Comparison of ENCODE assay signal across 7 mouse cellular contexts in genomic region chr19:3681310-3681934, GRCm38 (mm10). TPM values are rescaled to one million over a fixed set of nuclear protein-coding genes. Genes with fewer than 3 reads are reported as not detected.
DNase-seq lines count a peak whose midpoint lies in the region; ATAC-seq lines count a peak whose summit lies in the region.

No protein-coding gene starts in this region.

- peak; percentile 89 for DNase-seq in Muller cell, postnatal 12 days (ENCODE audit: inconsistent ontology term)
- DNase-seq in adrenal gland, adult 8-10 months, result peak; percentile 77
- DNase-seq in heart, postnatal 4 days, result peak; percentile 89
- peak; percentile 65 to 72 for DNase-seq in layer of hippocampus, postnatal 14 days (ENCODE audit: low spot score in 2 of 2)
- peak; percentile 71 for DNase-seq in midbrain, embryonic 14.5 days
- DNase-seq in B cell, adult 2 months, result no peak

- H3K36me3 ChIP-seq in forebrain, embryonic 16.5 days (ENCODE audit: control insufficient read depth, insufficient read depth), result no peaks in the 10 kb centered on the region
- no peaks in the 10 kb centered on the region for H3K36me3 ChIP-seq in midbrain, embryonic 14.5 days (ENCODE audit: control insufficient read depth, insufficient read depth, low read length)

- H3K9me3 ChIP-seq in forebrain, embryonic 16.5 days (ENCODE audit: control insufficient read depth, low read length), result no peaks in the 10 kb centered on the region
- H3K9me3 ChIP-seq in midbrain, embryonic 14.5 days (ENCODE audit: control insufficient read depth, low read length), result no peaks in the 10 kb centered on the region

- H3K9ac ChIP-seq in forebrain, embryonic 16.5 days (replicated peaks; ENCODE audit: low read depth, low read length), result peak overlapping the region; percentile 9; the same call in 1 of the 2 replicates
- H3K9ac ChIP-seq in midbrain, embryonic 14.5 days (replicated peaks; ENCODE audit: low read length), result no peak overlapping the region

- H3K4me2 ChIP-seq in forebrain, embryonic 16.5 days (ENCODE audit: low read length), result peak overlapping the region; percentile 16; the same call in 1 of the 2 replicates
- H3K4me2 ChIP-seq in midbrain, embryonic 14.5 days (ENCODE audit: low read length), result no peak overlapping the region

- WGBS in forebrain, embryonic 16.5 days, result 17% methylated on average over 13 of the region's 13 CpGs
- 32% methylated on average over 13 of the region's 13 CpGs for WGBS in midbrain, embryonic 14.5 days

- no peak overlapping the region for H3K4me3 ChIP-seq in forebrain, embryonic 16.5 days (replicated peaks; ENCODE audit: low read length)
- no peak overlapping the region for H3K4me3 ChIP-seq in midbrain, embryonic 14.5 days (replicated peaks; ENCODE audit: low read depth, low read length)

- peak; percentile 79 for ATAC-seq in forebrain, embryonic 16.5 days
- peak; percentile 72 for ATAC-seq in midbrain, embryonic 14.5 days (ENCODE audit: low FRiP score, low TSS enrichment)

- no peaks in the 10 kb centered on the region for H3K27me3 ChIP-seq in forebrain, embryonic 16.5 days (replicated peaks; ENCODE audit: control insufficient read depth, insufficient read depth, low read length)
- peaks cover 4% of the 10 kb centered on the region; the same call in 1 of the 2 replicates for H3K27me3 ChIP-seq in midbrain, embryonic 14.5 days (ENCODE audit: control insufficient read depth, insufficient read depth, low read length)

- peaks cover 37% of the 10 kb centered on the region for H3K4me1 ChIP-seq in forebrain, embryonic 16.5 days (replicated peaks; ENCODE audit: control insufficient read depth, insufficient read depth, low read length)
- H3K4me1 ChIP-seq in midbrain, embryonic 14.5 days (ENCODE audit: control insufficient read depth, insufficient read depth, low read length), result peaks cover 10% of the 10 kb centered on the region

- peak overlapping the region; percentile 65 for H3K27ac ChIP-seq in forebrain, embryonic 16.5 days (ENCODE audit: low read length)
- no peak overlapping the region; the same call in 1 of the 2 replicates for H3K27ac ChIP-seq in midbrain, embryonic 14.5 days (replicated peaks; ENCODE audit: low read depth, low read length)

RNA-seq across cellular contexts. Expression of gene Lrp5, which starts 4.9 kb away (rescaled TPM):
- total RNA-seq in adrenal gland, adult 8-10 months (2022), result 100 to 1,000 TPM in 3 of 4 experiments, 10 to 100 TPM in 1; 99.3 to 161 (median 120) TPM
- 1.8 and 2.3 TPM in 2 replicates for polyA plus RNA-seq in forebrain, embryonic 16.5 days (2015; fragmentation: Nextera tagmentation; extraction: Ambion mirVana)
- 10 to 100 TPM; 43.1 to 46.0 TPM for total RNA-seq in heart, postnatal 4 days (2021)
- total RNA-seq in layer of hippocampus, postnatal 14 days (2021), result 10 to 100 TPM; 13.7 to 14.8 TPM
- polyA plus RNA-seq in midbrain, embryonic 14.5 days (2014; fragmentation: Nextera tagmentation; extraction: Ambion mirVana), result 1.1 and 1.3 TPM in 2 replicates

RNA-seq across cellular contexts. Expression of gene 1810055G02Rik, which starts 26.7 kb away (rescaled TPM):
- total RNA-seq in adrenal gland, adult 8-10 months (2022), result 10 to 100 TPM; 29.1 to 42.7 (median 32.1) TPM
- polyA plus RNA-seq in forebrain, embryonic 16.5 days (2015; fragmentation: Nextera tagmentation; extraction: Ambion mirVana), result 37.2 and 38.7 TPM in 2 replicates
- 10 to 100 TPM; 17.5 to 18.3 TPM for total RNA-seq in heart, postnatal 4 days (2021)
- total RNA-seq in layer of hippocampus, postnatal 14 days (2021), result 10 to 100 TPM; 35.5 to 40.3 TPM
- polyA plus RNA-seq in midbrain, embryonic 14.5 days (2014; fragmentation: Nextera tagmentation; extraction: Ambion mirVana), result 31.4 and 33.7 TPM in 2 replicates

Comparison
In these comparisons a context has a peak if more than half of its experiments do, and no peak if none do; other contexts are left out.
1. DNase-seq: peak in Muller cell, postnatal 12 days (single experiment), adrenal gland, adult 8-10 months (single experiment), heart, postnatal 4 days (single experiment), layer of hippocampus, postnatal 14 days (2 of 2) and midbrain, embryonic 14.5 days (single experiment); none in B cell, adult 2 months (0 of 2).